Mouse (Mus musculus) retina, postnatal 1 day (tissue): ENCODE results near the gene Slc2a5.

Experiments
- DNase-seq: peaks from one replicate; pipeline ENCODE4 v3.0.0-alpha.2; 2012

Gene Slc2a5

DNA sequence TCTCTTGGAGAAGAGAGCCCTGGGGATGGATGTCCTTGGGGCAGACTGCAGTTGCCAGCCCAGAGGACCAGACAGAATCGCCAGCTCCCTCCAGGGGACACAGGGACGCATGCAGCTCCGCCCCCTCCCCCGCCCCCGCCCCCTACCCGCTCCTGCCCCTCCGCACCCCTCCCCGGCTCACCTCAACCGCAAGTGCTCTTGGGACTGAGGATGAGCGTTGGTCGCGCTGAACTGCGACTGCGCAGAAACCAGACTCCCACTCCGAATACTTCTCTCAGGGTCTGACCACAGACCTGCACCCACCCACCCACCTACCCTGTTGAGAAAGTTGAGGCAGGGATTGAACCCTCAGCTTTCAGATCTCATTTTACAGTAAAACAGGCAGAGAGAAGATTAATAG, at the start of gene Slc2a5:
Gene Slc2a5, plus strand, starts transcription at position 229 of the 400 bp plus-strand sequence.
- DNase-seq, result peak; percentile 76

DNA sequence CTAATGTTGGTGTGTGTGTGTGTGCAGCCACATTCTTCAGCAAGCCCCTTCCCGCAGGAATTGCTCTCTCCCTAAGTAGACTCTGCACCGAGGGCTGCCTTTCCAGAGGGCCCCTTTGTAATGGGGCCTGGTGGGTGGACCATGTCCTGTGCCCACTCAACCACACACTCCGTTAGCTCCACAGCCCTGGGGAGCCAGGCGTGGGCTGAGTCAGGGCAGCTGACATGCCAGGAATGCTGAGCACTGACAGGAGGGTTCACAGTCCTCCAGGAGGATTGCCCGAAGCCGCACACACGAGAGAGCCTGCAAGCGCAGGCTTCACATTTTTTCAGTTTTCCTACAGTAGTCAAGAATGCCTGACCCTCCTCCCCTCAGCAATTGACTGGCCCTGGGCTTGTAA, 48.9 kb upstream of the Slc2a5 start:
- DNase-seq, result no peak

DNA sequence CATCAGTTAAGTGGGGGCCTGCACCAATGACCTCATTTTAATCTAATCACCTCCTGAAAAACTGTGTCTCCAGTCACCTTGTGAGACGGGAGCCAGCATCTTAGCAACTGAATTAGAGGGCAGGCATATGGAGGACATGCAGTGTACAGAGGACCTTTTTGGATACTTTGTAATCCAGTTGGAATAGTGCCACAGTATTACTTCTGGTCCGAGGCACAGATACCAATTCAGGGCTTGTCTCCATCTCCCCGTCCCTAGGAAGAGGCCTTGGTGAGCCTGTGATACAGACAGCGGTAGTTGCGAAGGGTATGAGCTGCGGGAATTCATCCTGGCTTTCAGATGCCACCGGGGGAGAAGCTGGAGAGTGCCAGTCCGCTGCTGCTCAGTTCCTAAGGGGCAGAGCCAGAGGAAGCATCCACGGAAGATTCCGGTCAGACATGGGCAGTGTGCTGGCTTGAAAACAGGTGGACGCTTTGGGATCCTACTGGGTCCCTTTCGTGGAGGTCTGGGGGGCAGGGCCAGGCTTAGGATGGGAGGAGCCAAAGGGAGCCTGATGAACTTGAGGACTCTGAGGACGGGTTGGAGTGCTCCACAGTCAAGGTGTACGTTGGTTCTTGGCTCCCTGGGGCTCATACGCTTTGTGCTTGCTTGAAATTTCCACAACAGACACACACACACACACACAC, 46.5 kb upstream of the Slc2a5 start:
- DNase-seq, result peak; percentile 47

DNA sequence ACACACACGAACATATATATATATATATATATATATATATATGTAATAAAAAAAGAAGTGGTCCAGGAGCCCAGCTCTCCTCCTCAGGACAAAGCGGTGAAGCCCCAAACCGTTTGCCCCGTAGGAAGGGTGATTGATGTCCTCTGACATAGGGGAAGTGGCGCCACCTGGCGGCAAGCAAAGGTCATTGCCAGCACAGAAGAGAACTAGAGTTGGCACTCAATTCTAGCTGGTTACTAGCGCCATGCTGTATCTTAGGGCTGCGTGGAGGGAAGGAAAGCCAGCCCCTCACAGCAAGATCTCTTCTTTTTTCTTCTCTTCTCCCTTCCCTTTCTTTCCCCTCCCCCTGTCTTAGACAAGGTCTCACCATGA, 46.0 kb upstream of the Slc2a5 start:
- DNase-seq, result peak; percentile 70

DNA sequence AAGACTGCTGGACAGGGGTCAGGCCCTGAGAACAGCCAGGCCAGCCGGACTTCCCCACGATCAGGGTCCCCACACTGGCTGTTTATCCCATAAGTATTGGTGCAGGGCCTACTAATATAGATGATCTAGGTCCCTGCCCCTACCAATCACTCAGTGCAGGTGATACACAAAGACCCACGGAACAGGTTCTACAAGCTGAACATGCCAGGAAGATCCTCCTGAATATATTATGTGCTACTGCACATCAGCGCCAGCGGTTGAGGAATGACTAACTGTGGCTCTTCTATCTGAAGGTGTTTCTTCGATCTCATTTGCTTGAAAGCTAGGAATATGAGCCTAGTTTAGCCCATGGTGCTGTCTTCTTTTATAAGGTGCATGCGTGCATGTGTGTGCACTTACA, 43.7 kb upstream of the Slc2a5 start:
- no peak for DNase-seq

DNA sequence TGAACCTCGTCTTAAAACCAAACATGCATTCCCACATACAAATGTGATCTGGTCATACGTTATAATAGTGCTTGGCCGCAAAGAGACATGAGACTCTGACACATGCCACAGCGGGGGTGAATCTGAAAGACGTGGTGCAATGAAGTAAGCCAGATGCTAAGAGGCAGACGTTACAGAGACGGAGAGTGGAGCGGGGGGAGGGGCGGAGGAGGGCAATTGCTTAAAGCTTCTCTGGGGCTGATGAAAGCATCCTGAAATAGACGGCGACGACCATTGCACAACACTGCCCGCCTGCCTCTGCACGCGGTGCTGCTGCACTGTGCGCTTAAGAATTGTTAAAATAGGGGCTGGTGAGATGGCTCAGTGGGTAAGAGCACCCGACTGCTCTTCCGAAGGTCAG, 42.9 kb upstream of the Slc2a5 start:
- peak; percentile 49 for DNase-seq

DNA sequence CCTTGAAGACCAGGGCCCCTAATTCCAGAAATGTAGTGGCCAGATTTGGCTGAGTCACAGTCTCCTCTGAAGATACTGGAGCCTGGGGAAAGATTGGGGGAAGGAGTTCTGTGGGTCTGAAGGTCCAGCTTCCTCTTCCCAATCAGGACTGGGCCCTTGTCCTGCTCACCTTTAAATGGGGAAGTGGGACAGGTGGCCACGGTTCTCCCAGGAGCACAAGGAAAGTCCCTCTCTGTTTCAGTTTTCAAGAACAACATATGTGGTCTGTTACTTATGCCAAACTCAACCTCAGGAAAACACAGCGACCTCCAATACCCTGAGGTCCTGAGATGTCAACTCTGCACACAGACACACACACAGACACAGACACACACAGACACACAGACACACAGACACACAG, 40.4 kb upstream of the Slc2a5 start:
- DNase-seq, result no peak

DNA sequence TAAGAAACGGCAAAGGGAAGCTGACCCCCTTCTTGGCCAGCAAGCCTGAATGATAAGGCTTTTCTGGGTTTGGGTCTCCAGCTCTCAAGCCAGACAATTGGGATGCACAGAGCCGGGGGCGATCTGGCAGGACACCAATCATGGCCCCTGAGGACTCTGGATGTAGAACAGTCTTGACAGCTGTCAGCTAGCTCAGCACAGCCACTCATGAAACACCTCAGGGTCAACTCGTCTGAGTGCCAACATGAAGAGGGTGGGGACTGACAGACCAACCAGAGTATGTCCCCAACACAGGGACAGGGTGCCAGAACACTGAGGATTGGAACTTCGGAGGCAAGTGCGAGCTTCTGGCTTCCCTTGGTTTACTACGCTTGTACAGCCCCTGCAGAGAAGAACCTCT, 39.8 kb upstream of the Slc2a5 start:
- peak; percentile 64 for DNase-seq

DNA sequence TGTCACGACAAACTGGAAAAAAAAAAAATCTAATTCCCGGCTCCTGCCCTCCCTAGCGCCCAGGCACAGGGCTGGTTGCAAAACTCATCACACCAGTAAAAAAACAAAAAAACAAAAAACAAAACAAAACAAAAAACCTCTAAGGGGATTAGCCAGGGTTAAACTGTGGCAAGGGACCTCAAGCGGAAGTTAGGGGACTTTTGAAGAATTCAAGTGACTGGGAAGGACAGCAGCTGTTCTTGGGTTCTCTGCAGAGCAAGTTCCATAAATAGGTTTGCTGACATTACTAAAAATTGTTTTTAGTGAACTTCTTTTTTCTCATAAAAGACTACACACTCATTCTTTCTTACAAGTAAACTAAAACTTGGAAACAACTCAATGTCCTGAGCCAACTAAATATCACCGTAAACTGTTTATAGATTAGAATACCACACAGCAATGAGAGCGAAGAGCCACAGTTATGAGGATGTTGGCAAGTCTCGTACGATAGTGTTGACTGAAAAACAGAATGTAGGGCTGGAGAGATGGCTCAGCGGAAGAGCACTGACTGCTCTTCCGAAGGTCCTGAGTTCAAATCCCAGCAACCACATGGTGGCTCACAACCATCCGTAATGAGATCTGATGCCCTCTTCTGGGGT, 38.6 kb upstream of the Slc2a5 start:
- DNase-seq, result no peak

DNA sequence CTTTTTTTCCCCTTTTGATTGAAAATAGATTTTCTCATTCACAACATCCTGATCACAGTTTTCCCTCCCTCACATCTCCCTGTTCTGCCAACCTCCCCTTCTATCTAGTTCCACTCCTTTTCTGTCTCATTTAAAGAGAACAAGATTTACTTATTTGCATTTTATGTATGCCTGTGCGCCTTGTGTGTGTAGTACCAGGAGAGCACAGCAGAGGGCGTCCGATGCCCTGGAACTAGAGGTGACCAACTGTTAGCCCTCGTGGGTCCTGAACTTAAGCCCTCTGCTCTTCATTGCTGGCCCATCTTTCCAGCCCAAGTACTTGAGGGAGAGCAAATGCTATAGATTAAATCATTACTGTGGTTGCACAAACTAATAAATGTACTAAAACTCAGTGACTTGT, 33.7 kb upstream of the Slc2a5 start:
- DNase-seq, result no peak

DNA sequence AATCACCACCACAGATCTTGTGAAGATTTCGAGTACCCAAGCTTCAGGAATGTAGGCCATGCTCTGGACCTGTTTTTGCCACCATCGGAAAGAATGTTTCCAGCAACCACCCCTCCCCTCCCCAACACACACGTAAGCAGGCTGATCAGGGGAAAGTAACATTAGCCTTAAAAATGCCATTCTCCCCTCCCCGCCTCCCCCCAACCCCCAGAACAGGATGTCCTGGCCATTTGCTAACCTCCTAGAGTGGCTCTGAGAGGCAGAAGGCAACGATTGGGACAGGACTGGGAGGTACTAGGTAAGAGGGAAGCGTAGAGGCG, 32.3 kb upstream of the Slc2a5 start:
- DNase-seq, result no peak

DNA sequence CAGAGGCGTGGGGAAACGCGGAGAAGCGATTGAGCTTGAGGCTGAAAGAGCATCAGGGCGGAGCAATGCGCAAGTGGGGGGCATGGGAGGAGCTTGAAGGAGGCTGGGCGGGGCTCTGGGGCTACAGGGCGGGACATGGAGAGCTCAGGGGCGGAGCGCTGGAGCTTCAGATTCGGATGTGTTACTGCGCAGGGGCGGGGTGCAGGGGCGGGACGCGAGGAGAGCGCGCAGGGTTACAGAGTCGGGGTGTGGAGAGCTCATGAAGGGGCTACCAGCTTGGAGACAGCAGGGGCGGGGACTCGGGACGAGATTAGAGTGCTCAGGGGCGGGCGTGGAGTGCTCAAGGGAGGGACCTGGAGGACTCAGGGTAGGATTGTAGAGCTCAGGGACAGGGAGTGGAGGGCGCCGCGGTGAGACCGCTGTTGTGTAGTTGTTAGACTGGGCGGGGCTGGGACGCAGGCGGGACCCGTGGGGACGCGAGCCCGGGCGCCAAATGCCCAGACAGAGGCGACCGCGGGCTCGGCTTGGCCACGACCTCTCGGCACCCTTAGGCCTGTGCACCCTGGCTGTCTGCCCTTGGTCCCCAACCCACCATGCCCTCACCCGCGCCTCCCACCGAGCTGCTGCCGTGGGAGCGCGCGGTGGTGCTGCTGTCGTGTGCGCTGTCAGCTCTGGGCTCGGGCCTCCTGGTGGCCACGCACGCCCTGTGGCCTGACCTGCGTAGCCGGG, 31.8 kb upstream of the Slc2a5 start, which contains the start of gene Gpr157:
Gene Gpr157, plus strand, starts transcription at position 205 of the 729 bp plus-strand sequence.
- peak; percentile 98 for DNase-seq

DNA sequence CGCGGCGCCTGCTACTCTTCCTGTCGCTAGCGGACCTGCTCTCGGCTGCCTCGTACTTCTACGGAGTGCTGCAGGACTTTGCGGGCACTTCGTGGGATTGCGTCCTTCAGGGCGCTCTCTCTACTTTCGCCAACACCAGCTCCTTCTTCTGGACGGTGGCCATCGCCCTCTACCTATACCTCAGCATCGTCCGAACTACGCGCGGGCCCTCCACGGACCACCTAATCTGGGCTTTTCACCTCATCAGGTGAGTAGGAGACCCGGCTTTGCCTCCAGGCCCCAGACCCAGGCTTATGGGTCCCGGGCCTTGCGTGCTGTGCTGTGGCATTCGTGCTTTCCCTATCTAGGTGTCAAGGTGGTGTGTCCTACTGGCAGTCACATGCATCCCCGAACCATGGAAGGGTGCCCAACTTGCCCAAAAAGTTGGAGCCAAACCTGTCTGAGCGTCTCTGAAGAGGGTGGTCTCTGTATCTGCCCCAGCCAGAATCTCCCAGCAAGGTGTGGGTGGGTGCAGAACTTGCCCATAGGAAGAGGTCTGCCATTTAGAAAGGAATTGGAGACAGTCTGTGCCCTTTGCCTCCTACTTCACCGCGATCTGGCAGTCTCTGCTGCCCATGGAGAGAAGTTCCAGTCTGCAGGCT, 31.1 kb upstream of the Slc2a5 start:
- DNase-seq, result no peak

DNA sequence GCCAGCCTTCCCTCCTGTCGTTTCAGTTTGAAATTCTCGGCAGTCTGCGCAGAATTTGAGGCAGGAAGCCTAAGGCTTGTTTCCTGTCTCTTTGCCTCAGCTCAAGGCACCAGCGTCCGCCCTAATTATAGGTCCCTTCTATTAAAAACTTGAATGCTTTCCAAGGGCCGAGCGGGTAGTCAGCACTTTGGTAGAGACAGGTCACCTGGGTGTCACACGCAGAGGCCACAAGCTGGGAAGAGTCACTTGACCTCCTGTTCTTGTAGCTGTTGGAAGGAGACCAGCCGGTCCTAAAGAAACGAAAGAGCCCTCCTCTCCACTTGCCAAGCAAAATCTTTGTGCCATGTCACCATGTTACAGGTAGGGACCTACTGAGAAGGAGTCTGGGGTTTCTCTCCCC, 30.0 kb upstream of the Slc2a5 start:
- DNase-seq, result no peak

DNA sequence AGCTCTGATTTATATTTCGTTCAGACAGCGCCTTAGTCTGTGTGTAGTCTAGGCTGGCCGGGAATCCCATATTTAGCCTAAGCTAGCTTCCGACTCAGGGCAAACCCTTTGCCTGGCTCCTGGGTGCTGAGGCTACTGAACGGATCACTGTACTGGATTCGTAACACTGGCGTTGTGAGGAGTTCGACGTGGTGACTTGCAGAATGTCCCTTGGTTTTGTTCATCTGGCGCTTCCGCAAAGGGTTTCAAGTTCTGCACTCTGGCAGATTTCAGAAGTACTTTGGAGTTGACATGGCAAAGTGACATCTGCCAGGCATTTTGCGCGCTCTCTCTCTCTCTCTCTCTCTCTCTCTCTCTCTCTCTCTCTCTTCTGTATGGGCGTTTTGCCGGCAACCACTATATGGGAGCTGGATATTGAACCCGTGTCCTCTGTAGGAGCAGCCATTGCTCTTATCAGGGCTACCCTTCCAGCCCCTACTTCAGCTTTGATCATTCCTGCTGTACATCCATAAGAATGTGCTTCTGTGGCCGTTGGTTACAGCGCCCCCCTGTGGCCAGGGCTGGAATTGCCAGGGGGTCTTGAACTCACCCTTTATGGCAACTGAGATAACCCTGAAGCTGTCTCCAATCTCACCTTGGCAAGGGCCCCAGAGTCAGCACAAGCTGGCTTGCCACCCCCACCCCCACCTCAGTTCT, 27.0 kb upstream of the Slc2a5 start:
- DNase-seq, result peak; percentile 26

DNA sequence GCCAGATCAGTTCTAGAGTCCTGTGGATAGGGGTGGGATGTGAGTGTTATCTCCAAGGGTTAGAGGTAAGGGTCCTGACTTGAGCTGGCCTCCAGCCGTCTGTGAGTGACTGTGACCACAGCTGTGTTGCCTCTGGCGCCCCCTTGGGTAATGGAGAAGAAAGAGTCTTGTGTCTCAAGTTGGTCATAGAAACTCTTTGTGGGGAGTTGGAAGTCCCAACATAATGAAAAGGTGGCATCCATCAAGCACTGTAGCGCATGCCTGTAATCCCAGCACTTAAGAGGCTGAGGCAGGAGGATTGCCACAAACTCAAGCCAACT, 26.5 kb upstream of the Slc2a5 start:
- peak; percentile 35 for DNase-seq

DNA sequence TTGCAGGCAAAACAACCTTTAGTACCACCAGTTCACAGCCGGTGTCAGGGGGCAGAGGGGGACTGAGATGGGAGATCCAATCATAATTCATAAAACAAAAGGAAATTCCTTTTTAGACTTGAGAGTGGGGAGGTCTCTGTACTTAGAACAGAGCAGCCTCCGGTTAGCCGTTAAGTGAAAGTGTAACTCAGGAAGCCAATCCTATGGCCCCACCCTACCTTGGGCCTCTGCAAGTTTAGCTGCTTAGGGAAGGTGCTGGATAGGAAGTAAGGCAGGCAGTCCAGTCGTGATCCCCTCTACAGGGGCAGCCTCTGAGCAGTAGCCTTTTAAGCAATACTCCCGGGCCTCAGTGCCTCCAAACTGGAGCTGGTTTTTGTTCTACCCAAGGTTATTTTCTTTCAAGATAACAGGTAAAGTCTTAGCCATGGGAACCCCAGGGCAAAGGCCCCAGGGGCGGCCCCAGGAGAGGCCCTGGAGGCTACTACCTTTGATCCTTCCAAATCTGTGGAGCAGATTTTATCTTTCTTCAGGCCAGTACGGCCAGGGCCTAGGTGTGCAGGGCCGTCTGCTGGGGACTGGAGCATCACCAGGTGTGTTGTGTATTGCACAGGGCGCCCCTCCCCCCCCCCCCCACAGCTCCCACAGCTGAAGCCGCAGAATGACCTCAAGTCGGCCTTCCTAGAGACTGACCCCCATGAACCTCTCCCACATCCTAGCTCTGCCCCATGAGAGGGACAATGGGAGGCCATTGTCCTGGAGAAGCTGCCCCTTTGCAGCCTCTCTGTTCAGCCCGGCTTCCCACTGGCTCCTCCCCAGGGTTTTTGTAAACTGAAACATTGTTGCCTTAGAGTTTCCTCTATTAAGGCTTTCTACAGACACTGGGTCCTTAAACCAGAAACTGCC, 25.3 kb upstream of the Slc2a5 start:
- DNase-seq, result peak; percentile 88

DNA sequence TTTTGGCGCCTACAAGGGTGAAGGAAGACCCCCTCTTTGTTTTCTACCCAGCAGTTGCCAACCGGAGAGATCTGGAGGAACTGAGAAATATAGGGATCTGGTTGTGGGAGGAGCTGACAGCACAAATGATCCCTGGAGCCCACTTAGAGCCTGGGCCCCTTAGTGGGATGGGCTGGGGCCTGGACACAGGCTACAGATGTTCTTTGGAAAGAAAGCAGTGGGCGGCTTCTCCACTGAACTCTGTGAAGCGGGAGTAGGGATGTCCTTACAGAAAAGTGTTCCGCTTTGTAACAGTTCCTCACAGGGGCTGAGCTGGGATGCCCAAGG, 24.7 kb upstream of the Slc2a5 start:
- no peak for DNase-seq

DNA sequence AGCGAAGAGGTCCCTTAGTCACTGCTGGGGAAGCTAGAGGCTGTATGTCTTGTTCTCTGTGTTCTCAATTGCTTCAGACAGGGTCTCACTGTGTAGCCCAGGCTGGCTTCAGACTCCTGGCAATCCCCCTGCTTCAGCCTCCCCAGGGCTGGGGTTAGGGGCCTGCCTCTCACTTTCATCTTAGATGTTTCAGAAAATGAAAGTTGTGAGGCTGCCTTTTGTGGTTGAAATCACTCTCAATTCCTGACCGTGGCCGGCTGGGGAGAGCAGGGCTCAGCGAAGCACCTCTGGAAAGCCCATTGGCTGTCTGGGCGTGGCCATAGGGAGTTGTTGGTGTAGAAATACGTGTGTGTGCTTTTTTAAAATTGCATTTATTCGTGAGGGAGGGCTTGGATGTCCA, 22.8 kb upstream of the Slc2a5 start:
- DNase-seq, result no peak

DNA sequence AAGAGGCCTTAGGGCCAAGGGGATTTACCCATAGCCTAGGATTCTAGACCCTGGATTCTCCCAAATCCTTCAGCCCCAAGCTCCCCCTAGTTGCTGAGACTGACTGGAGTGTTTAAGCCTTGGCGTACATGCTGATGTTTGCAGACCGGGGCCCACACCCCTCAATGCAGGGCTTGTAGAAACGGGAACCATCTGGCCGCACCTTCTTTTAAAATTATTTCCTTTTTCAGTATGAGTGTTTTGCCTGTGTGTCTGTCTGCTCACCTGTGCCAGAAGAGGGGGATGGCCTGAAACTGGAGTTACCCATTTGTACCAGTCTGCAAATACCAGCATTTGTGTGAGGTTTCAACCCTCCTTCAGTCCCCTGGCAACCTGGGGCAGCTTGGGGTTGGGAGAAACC, 21.2 kb upstream of the Slc2a5 start:
- no peak for DNase-seq

DNA sequence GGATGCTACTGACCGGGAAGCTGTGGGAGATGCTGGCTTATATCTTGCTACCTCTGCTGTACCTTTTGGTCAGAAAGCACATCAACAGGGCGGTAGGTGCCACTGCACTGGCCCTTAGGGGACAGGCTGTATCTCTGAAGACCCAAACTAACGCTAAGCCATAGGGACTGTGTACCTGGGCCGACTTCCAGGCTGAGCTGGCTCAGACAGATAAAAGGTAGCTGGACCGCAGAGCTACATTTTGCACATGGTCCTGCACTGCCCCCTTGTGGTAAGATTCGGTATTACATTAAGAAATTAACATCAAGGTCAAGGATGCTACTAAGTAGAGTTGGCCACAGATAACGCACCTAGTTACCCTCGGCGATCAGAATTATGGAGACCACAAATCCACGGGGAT, 20.2 kb upstream of the Slc2a5 start:
- peak; percentile 84 for DNase-seq

DNA sequence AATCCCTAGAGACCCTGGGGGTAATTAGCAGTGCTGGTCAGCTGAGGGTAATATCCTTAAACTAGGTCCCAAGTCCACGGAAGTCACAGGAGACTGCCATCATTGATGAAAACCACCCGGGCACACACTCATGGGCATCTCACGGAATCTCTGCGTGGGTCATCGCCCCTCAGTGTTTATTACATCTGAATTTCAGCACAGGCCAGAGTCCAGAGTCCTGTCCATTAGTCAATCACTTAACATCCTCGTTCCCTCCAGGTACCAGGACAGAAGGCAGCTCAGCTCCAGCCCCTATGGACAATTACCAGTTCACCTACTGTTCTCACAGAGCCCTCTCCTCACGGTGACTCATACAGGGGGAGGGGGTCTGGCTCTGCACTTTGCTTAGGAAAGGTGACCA, 16.3 kb upstream of the Slc2a5 start:
- no peak for DNase-seq

DNA sequence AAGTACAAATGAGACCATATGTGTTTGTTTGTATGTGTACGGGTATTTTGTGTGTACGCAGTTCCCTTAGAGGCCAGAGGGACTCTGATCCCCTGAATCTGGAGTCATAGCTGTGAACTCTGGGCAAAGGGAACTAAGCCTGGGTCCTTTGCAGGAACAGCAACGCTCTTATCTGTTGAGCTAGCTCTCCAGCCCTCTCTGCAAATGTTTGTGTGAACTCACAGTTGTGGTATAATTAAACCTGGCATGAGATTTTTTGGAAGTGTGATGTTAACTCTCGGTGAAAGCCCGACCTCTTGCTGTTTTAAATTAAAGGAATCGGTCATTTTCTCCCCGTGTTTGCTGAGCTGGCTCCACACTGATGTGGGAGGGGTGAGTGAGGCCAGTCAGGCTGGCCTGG, 13.4 kb upstream of the Slc2a5 start:
- DNase-seq, result no peak
